Mouse (Mus musculus) erythroid progenitor cell, adult 5-6 weeks (primary cell): ENCODE measurements around the gene Nat8. TPM values are rescaled to one million over a fixed set of nuclear protein-coding genes. Genes with fewer than 3 reads are reported as not detected.
"Not testable (repeated sequence)": the region's sequence is repeated elsewhere in the genome, so short reads cannot be mapped to it uniquely, and the experiment has no call there.

Experiments used
- ATAC-seq: replicated peaks from 2 replicates; pipeline ENCODE4 v1.8.0; 2016; ENCODE audit warnings: moderate number of reproducible peaks, mild to moderate bottlenecking, moderate TSS enrichment, inconsistent platforms; ENCODE audit not compliant: poor library complexity, low FRiP score, severe bottlenecking
- total RNA-seq, 2 experiments: library from RNA; stranded (forward) in 1 of 2; stranded (reverse) in 1 of 2; fragments of 150-400 nt in 1 of 2; fragments of 186-747, 209-891 nt in 1 of 2; gene quantifications; 2 replicates each; pipeline versions ENCODE4 v1.2.3 to v1.2.4; 2015 to 2017; ENCODE audit warnings: low replicate concordance in 2 of 2

Gene Nat8
- total RNA-seq, 2 experiments from 2014 or later = not detected

- not testable (repeated sequence) for ATAC-seq
Measured at GRCm38 (mm10) chr6:85837307-85837706, 5.4 kb upstream of the Nat8 start.

DNA sequence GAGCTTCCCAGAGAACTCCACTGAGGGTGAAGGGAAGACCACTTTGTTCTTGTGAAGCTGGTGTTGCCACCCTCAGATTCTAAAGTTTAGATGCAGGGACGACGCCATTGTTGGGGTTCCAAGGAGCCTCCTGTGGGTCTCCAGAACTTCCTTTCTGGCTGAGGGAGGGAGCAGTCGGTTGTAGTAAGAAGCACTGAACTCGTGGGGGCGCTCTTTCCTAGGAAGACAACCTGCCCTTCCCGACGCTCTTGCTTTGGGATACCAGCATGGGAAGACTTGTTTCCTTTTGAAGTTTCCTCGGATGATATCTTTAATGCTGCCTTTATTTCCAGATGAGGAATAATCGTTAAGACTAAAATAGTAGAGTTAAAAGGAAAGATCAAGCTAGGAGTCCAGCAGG lies 4.9 kb upstream of the Nat8 start:
- ATAC-seq = 0 out of 2 replicates have a peak, but pooled peaks have one; percentile 19

DNA sequence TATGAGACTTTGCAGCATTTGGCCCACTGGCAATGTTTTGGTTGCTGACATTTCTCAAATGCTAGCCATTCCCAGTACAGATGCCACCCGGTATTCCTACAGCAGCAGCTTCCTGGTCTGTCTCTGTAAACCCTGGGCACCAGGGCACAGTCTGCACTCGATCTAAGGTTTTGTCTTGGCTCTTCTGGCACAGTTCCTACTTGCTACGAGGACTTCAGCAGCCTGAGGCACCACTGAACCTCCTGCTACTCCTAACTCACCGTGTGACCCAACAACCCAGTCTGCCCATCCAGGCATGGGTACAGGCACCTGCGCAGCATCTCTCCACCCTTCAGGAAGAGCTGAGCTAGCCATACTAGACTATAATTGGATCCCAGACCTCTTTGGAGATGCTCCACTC lies 4.2 kb upstream of the Nat8 start:
- ATAC-seq = not testable (repeated sequence)

GRCm38 (mm10) chr6:85835104-85835503 lies 3.2 kb upstream of the Nat8 start:
- ATAC-seq = not testable (repeated sequence)

DNA sequence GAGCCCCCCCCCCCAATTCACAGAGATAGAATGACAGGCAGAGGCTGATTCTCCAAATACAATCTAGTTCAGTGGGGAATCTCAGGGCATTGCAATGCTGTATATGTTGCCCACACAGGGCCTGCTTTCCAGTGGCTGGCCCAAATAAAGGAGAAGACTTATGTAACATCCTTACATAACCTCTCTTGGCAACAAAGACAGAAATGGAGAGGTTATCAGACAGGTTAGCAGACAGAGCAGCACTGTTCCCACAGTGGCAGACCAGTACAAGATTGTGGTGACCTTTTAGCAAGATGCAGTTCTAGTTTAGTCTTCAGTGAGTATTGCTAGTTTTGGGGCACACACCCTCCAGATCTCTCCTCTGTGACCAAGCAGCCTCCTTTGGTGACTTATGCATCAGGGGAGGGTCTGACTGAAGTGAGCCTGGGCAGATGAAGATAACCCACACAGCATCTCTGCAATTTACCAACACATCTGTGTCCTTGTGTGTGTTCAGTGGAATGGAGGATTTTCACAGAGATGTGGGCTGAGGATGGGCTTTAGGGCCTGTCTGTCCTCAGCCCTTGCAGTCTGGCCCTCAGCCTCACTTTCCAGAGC lies 2.7 kb upstream of the Nat8 start:
- not testable (repeated sequence) for ATAC-seq

DNA sequence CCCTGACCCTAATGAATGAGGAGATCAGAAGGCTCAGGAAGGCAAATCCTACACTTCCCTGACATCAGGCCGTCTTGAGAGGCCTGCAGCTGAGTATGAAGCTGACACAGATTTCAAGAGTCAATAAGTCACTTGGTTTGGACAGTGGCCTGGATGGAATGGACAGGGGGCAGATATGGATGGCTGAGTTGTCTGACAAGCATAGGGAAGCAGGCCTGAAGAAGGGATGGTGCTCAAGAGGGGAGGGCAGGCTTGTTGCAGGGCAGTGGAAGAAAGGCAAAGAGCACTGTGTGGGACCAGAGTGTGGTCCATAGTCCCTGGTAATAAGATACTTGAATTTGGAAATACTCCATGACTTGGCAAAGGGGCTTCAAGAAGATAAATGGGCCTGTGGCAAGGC lies 2.4 kb downstream of the Nat8 start:
- ATAC-seq = no peak

DNA sequence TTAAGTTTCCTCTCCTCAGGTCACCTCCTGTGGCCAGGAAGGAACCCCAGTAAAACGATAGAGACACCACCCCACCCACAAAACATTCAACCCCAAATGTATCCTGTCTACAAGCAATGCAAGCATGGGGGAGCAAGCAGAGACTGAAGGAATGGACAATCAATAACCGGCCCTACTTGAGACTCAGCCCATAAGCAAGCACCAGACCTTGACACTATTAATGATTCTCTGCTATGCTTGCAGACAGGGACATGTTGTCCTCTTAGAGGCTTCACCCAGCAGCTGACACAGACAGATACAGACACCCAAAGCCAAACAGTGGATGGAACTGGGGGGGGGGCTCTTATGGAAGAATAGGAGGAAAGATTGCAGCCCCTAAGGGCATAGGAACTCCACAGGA lies 6.0 kb downstream of the Nat8 start:
- no peak for ATAC-seq

DNA sequence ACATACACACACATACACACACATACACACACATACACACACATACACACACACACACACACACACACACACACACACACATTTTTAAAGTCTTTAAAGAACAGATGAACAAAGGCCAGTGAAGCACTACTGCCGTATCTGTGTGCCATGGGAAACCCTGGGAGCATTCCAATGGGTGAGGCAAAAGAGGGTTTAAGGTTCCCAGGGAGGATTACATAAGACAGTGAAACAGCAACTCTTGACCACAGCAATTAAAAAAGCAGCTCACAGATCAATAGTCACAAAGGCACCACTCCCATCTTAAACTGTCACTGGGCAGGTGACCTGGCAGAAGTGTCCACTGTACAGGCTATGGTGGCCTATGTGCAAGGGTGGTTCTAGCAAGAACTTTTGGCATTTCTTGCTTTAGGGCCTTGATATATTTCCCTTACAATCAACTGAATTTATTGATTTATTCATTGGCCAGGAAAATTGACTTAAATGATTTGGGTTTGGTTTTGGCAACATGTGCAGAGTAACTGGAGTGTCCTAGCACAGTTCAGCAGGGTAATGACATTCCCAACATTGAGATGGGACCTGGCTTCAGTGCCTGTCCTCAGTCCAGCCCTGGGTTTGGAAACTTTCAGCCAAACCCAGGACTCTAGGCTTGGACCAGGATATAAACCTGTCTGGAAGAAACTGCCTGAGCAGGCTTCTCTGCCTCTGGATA lies 8.3 kb downstream of the Nat8 start:
- no peak for ATAC-seq

GRCm38 (mm10) chr6:85822286-85822685 lies 9.6 kb downstream of the Nat8 start:
- no peak for ATAC-seq

DNA sequence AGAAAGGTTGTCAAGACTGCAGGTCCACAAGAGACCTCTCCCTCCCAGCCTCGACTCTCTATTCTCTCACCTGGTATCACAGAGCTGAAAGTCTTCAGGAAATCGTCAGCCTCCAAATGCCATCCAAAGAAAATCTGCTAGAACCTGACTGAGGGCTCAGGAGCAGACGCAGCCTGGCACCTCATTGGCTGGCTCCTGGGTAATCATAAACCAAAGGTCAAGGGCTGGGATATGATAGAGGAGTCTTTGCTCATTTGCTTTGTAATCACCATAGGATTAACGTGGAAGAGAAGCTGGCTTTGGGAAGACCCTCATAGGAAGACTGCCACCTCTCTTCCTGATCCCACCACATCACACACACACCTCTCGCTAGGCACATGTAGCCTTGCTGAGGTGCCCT lies 11.0 kb downstream of the Nat8 start, which contains the start of the genes Nat8f6 and Nat8f5:
Gene Nat8f6, minus strand, starts transcription at position 118 of the 400 bp plus-strand sequence.
Gene Nat8f5, minus strand, starts transcription at position 136 of the 400 bp plus-strand sequence.
- no peak for ATAC-seq

GRCm38 (mm10) chr6:85818338-85818737 lies 13.5 kb downstream of the Nat8 start:
- no peak for ATAC-seq

DNA sequence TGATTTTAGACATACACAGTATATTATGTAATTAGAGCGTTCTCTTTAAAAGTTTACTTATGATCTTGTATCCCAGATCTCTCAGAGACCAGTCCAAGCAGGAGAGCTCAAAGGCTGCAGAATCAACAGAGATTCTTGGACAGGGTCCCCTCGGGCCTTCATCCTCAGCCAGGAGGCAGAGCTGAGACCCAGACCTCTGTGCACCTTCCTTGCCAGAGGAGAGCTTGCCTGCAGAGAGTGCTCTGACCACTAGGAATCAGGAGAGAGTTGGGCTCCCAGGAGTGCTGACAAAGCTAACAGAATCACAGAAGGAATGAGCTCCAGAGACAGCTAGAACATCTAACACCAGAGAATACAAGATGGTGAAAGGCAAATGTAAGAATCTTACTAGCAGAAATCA lies 18.5 kb downstream of the Nat8 start:
- no peak for ATAC-seq

GRCm38 (mm10) chr6:85810942-85811537 lies 20.8 kb downstream of the Nat8 start:
- not testable (repeated sequence) for ATAC-seq

DNA sequence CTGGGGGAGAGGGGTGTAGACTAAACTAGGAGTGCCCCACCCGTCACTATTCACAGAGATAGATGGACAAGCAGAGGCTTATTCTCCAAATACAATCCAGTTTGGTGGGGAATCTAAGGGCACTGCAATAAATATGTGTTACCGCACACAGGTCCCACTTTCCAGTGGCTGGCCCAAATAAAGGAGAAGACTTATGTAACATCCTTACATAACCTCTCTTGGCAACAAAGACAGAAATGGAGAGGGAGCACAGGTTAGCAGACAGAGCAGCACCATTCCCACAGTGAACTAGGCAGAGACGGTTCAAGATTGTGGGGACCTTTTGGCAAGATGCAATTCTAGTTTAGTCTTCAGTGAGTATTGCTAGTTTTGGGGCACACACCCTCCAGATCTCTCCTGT lies 21.4 kb downstream of the Nat8 start:
- not testable (repeated sequence) for ATAC-seq

DNA sequence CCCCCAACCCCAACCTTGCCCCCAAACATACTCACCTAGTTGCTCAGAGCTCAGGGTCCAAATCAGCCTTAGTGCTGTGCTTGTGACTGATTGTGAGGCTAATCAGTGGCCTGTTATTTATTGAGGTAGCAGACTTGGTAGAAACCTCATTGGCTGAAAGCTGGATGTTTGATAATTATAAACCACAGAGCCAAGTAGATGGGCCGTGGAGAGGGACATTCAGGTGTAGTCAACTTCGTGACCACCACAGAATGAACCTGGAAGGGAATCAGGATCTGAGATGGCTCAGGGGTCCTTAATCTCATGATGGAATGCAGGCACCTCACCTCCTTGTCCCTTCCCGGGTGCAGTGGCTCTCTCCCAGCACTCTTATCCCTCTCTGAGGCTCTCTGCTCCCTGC lies 22.1 kb downstream of the Nat8 start:
- not testable (repeated sequence) for ATAC-seq

- not testable (repeated sequence) for ATAC-seq
Measured at GRCm38 (mm10) chr6:85803180-85803579, 28.7 kb downstream of the Nat8 start.

Other genes with a start within 250 kb of the Nat8 start
- 50.7 and 50.8 TPM in 2 replicates for gene Alms1, start 244.6 kb downstream of the Nat8 start, total RNA-seq (2015; ENCODE audit: low replicate concordance)
- 66.1 and 66.9 TPM in 2 replicates for gene Alms1, start 244.6 kb downstream of the Nat8 start, total RNA-seq (2017; ENCODE audit: low replicate concordance)
- gene Nat8f7, start 118.9 kb downstream of the Nat8 start, total RNA-seq (2015; ENCODE audit: low replicate concordance) = not detected in 2 replicates
- gene Nat8f7, start 118.9 kb downstream of the Nat8 start, total RNA-seq (2017; ENCODE audit: low replicate concordance) = not detected in 2 replicates
- gene Nat8f3, start 66.3 kb downstream of the Nat8 start, total RNA-seq (2015; ENCODE audit: low replicate concordance) = not detected in 2 replicates
- not detected in 2 replicates for gene Nat8f3, start 66.3 kb downstream of the Nat8 start, total RNA-seq (2017; ENCODE audit: low replicate concordance)
- not detected in 2 replicates for gene Nat8f6, start 11.1 kb downstream of the Nat8 start, total RNA-seq (2015; ENCODE audit: low replicate concordance)
- not detected in 2 replicates for gene Nat8f6, start 11.1 kb downstream of the Nat8 start, total RNA-seq (2017; ENCODE audit: low replicate concordance)
- gene Nat8f5, start 11.1 kb downstream of the Nat8 start, total RNA-seq (2015; ENCODE audit: low replicate concordance) = not detected in 2 replicates
- not detected in 2 replicates for gene Nat8f5, start 11.1 kb downstream of the Nat8 start, total RNA-seq (2017; ENCODE audit: low replicate concordance)
- gene Nat8f2, start 37.1 kb upstream of the Nat8 start, total RNA-seq (2015; ENCODE audit: low replicate concordance) = not detected in 2 replicates
- gene Nat8f2, start 37.1 kb upstream of the Nat8 start, total RNA-seq (2017; ENCODE audit: low replicate concordance) = not detected in 2 replicates
- 0.42 TPM in 1 of 2 replicates, not detected in the other for gene Nat8f4, start 72.8 kb upstream of the Nat8 start, total RNA-seq (2015; ENCODE audit: low replicate concordance)
- 0.39 and 1.6 TPM in 2 replicates for gene Nat8f4, start 72.8 kb upstream of the Nat8 start, total RNA-seq (2017; ENCODE audit: low replicate concordance)
- gene Tprkb, start 79.8 kb upstream of the Nat8 start, total RNA-seq (2015; ENCODE audit: low replicate concordance) = 10.8 and 10.9 TPM in 2 replicates
- gene Tprkb, start 79.8 kb upstream of the Nat8 start, total RNA-seq (2017; ENCODE audit: low replicate concordance) = 18.4 and 22.8 TPM in 2 replicates
- gene Nat8f1, start 83.6 kb upstream of the Nat8 start, total RNA-seq (2015; ENCODE audit: low replicate concordance) = 5.0 and 15.5 TPM in 2 replicates
- 1.5 TPM in 1 of 2 replicates, not detected in the other for gene Nat8f1, start 83.6 kb upstream of the Nat8 start, total RNA-seq (2017; ENCODE audit: low replicate concordance)
- 100 and 107 TPM in 2 replicates for gene Dusp11, start 129.6 kb upstream of the Nat8 start, total RNA-seq (2015; ENCODE audit: low replicate concordance)
- 35.4 and 47.7 TPM in 2 replicates for gene Dusp11, start 129.6 kb upstream of the Nat8 start, total RNA-seq (2017; ENCODE audit: low replicate concordance)
- not detected in 2 replicates for gene Figla, start 184.1 kb upstream of the Nat8 start, total RNA-seq (2015; ENCODE audit: low replicate concordance)
- gene Figla, start 184.1 kb upstream of the Nat8 start, total RNA-seq (2017; ENCODE audit: low replicate concordance) = not detected in 2 replicates
- gene Add2, start 196.6 kb upstream of the Nat8 start, total RNA-seq (2015; ENCODE audit: low replicate concordance) = 138 and 175 TPM in 2 replicates
- gene Add2, start 196.6 kb upstream of the Nat8 start, total RNA-seq (2017; ENCODE audit: low replicate concordance) = 251 and 282 TPM in 2 replicates